Comparison of ENCODE assay signal across 26 mouse cellular contexts in genomic region chr9:48684144-48684543, GRCm38 (mm10).
"Had no signal": no experiment of that assay in that cellular context is flagged by ENCODE, and none has a peak within 500 bp of the region (broad histone marks: within the 10 kb centered on the region; RNA-seq: fewer than 3 reads in every experiment).

No protein-coding gene starts in this region.

- H3K4me3 ChIP-seq: heart, adult 2 months; heart, embryonic 13.5 days; heart, embryonic 15.5 days; hindbrain, embryonic 12.5 days; hindbrain, embryonic 15.5 days; kidney, embryonic 15.5 days; limb, embryonic 13.5 days; limb, embryonic 15.5 days had no signal

- H3K9ac ChIP-seq: forebrain, postnatal 0 days; heart, embryonic 13.5 days; heart, embryonic 15.5 days; hindbrain, embryonic 12.5 days; hindbrain, embryonic 15.5 days; kidney, embryonic 15.5 days; limb, embryonic 13.5 days; limb, embryonic 15.5 days had no signal

- ATAC-seq: forebrain, postnatal 0 days; hindbrain, postnatal 0 days; intestine, embryonic 16.5 days had no signal

- H3K4me2 ChIP-seq: heart, embryonic 11.5 days; heart, embryonic 13.5 days; heart, embryonic 15.5 days; hindbrain, embryonic 12.5 days; hindbrain, embryonic 15.5 days; kidney, embryonic 15.5 days; limb, embryonic 13.5 days; limb, embryonic 15.5 days had no signal

- H3K27me3 ChIP-seq: heart, embryonic 13.5 days; heart, embryonic 15.5 days; hindbrain, embryonic 15.5 days had no signal

- H3K36me3 ChIP-seq: heart, embryonic 13.5 days; heart, embryonic 15.5 days; hindbrain, embryonic 12.5 days; hindbrain, embryonic 15.5 days; kidney, embryonic 15.5 days; limb, embryonic 13.5 days; limb, embryonic 15.5 days had no signal

- H3K9me3 ChIP-seq: heart, embryonic 13.5 days; heart, embryonic 15.5 days; hindbrain, embryonic 12.5 days; hindbrain, embryonic 15.5 days; kidney, embryonic 15.5 days; limb, embryonic 13.5 days; limb, embryonic 15.5 days had no signal

- H3K27ac ChIP-seq: heart, adult 2 months; heart, embryonic 13.5 days; heart, embryonic 15.5 days; hindbrain, embryonic 12.5 days; hindbrain, embryonic 15.5 days; hindbrain, postnatal 0 days; kidney, embryonic 15.5 days; kidney, postnatal 0 days; limb, embryonic 13.5 days; limb, embryonic 15.5 days had no signal

- DNase-seq: forebrain, postnatal 0 days; gastrocnemius, postnatal 14 days; gastrocnemius, postnatal 36 days; heart, adult 11 months; heart, adult 2 months; heart, postnatal 14 days; heart, postnatal 36 days; kidney, adult 11 months; kidney, adult 2 months; kidney, adult 9 months; kidney, postnatal 14 days; kidney, postnatal 36 days; layer of hippocampus, adult 9-11 months; layer of hippocampus, postnatal 36 days; left cerebral cortex, postnatal 4 days had no signal
